Mouse (Mus musculus) kidney, postnatal 0 days (tissue): ENCODE measurements around the gene Wdr31. TPM values are rescaled to one million over a fixed set of nuclear protein-coding genes. Genes with fewer than 3 reads are reported as not detected.

Experiments used
- ATAC-seq: fragments of 200-750 bp; cut with Nextera tagmentation; replicated peaks from 2 replicates; pipeline ENCODE4 v1.8.0; 2017; ENCODE audit warnings: low read depth, moderate number of reproducible peaks, moderate TSS enrichment, moderate library complexity; ENCODE audit not compliant: low FRiP score
- DNase-seq: peaks from one replicate; pipeline ENCODE4 v3.0.0-alpha.2; 2016; ENCODE audit warnings: low spot score
- H3K27ac ChIP-seq: fragments of 300-500 bp; sonication (generic); 2 replicates; pipeline ENCODE4 v1.5.1; 2014; ENCODE audit warnings: mild to moderate bottlenecking
- H3K27me3 ChIP-seq: fragments of 300-500 bp; sonication (generic); 2 replicates; pipeline ENCODE4 v1.6.1; 2014; ENCODE audit warnings: low read length, mixed read lengths; ENCODE audit not compliant: insufficient read depth
- H3K36me3 ChIP-seq: fragments of 300-500 bp; sonication (generic); 2 replicates; pipeline ENCODE4 v1.6.1; 2014; ENCODE audit warnings: low read length, mixed read lengths; ENCODE audit not compliant: insufficient read depth
- H3K4me1 ChIP-seq: fragments of 300-500 bp; sonication (generic); replicated peaks from 2 replicates; pipeline ENCODE4 v1.6.1; 2014; ENCODE audit warnings: antibody characterized with exemption, low read length, mixed read lengths; ENCODE audit not compliant: insufficient read depth
- H3K4me2 ChIP-seq: fragments of 300-500 bp; sonication (generic); 2 replicates; pipeline ENCODE4 v1.6.1; 2014; ENCODE audit warnings: mild to moderate bottlenecking, low read length, moderate library complexity, mixed read lengths
- H3K4me3 ChIP-seq: fragments of 300-500 bp; sonication (generic); replicated peaks from 2 replicates; pipeline ENCODE4 v1.5.1; 2014; ENCODE audit warnings: low read depth, low read length
- H3K9ac ChIP-seq: fragments of 300-500 bp; sonication (generic); 2 replicates; pipeline ENCODE4 v1.6.1; 2014; ENCODE audit warnings: low read depth, low read length
- H3K9me3 ChIP-seq: fragments of 300-500 bp; sonication (generic); replicated peaks from 2 replicates; pipeline ENCODE4 v1.6.1; 2016; ENCODE audit warnings: low read length, inconsistent platforms, mixed read lengths
- CTCF ChIP-seq: IDR thresholded peaks from 2 replicates; pipeline ENCODE4 v1.5.1; 2016; ENCODE audit warnings: antibody characterized with exemption, low read depth, mild to moderate bottlenecking, moderate library complexity
- WGBS: fragments of 180-500 bp; shearing (Covaris S2); extraction: QIAGEN DNeasy Blood & Tissue Kit; methylation state at CpG from one replicate; pipeline ENCODE4 v1.1.7; 2014; 5-methylcytosine and 5-hydroxymethylcytosine counted together
- polyA plus RNA-seq: library from polyadenylated mRNA; unstranded; fragments of >200 nt; fragmentation: Nextera tagmentation; extraction: Ambion mirVana; gene quantifications from 2 replicates; pipeline ENCODE4 v1.2.1, GENCODE M21; 2015

Wdr31 gene
- polyA plus RNA-seq, 1 experiment from 2014 or later = 10.1 TPM

DNA sequence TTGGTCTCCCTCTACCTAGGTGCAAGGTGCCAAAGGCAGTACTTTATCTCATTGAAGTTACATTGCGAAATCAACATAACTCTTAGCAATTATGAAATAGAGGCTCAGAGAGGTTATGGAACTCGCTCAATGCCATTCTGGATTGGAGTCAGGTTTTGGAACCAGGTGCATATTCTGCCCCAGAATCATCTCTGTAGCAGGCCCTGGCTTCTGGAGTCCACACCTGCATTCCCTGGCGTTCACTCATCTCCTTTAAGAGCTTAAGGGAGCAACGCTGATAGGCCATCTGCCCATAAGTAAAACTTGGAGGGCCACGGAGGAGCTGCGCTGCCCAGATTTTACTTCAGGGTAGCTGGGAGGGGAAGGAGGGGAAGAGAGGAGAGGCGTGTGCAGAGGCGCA is 46.4 kb upstream of the Wdr31 start:
- Histone ChIP-seq H3K27ac (peak overlapping the region; percentile 90), H3K9ac (no peak overlapping the region), H3K36me3 (peaks cover 10% of the 10 kb centered on the region), H3K4me1 (peaks cover 38% of the 10 kb centered on the region), H3K27me3 (no peaks in the 10 kb centered on the region), H3K4me2 (no peak overlapping the region), H3K9me3 (no peaks in the 10 kb centered on the region), H3K4me3 (no peak overlapping the region)
- TF ChIP-seq CTCF = no peak
- ATAC-seq (no peak), DNase-seq (no peak)
- 86% methylated on average over 8 of the region's 8 CpGs for WGBS

DNA sequence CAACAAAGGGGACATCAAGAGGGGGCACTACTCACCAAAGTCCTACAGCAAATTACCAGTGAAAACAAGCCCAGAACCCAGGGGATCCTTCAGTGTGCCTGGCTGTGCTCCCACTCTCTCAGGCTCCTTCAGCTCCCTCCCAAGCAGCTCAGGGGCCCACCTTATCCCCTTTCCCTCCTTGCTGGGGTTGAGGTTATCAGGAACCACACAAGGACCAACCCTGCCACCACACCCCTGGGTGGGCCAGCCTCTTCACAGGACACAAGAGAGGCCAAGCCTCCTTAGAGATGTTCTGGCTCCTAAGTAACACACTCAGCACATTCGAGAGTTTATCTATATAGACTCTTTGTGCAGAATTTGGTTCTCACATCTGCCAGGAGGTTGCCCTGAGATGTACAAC is 45.9 kb upstream of the Wdr31 start:
- Histone ChIP-seq H3K36me3 (peaks cover 14% of the 10 kb centered on the region), H3K9ac (no peak overlapping the region), H3K4me1 (peaks cover 38% of the 10 kb centered on the region), H3K27me3 (no peaks in the 10 kb centered on the region), H3K4me2 (no peak overlapping the region), H3K9me3 (no peaks in the 10 kb centered on the region), H3K4me3 (no peak overlapping the region), H3K27ac (peak overlapping the region; percentile 81)
- DNase-seq (no peak), ATAC-seq (no peak)
- TF ChIP-seq CTCF = no peak
- WGBS = 85% methylated on average over 1 of the region's 1 CpGs

DNA sequence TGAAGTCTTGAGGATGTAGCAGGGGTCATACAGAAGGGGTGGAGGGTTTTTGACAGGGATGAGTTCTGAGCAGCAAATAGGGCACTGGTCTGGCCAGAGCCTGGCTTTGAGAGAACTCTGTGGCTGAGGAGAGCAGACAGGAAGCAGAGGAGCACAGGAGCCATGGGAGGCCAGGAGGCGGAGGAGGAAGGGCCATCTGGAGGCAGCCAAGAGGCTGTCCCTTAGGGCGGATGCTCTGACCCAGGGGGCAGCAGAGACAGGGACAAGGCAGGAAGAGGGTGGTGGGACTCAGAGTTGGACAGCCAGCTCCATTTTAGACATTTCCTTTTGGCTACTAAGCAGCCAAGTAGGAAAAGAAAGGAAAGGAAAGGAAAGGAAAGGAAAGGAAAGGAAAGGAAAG is 45.4 kb upstream of the Wdr31 start:
- peak overlapping the region; percentile 1; the same call in 1 of the 2 replicates for H3K9ac ChIP-seq
- H3K36me3 ChIP-seq = peaks cover 19% of the 10 kb centered on the region
- no peak overlapping the region for H3K4me3 ChIP-seq
- H3K9me3 ChIP-seq = no peaks in the 10 kb centered on the region
- 0 out of 2 replicates have a peak overlapping the region, but pooled peaks have one; percentile 7 for H3K4me2 ChIP-seq
- ATAC-seq (no peak), DNase-seq (peak; percentile 60)
- no peaks in the 10 kb centered on the region for H3K27me3 ChIP-seq
- TF ChIP-seq CTCF = peak; percentile 36
- H3K4me1 ChIP-seq = peaks cover 38% of the 10 kb centered on the region
- peak overlapping the region; percentile 81 for H3K27ac ChIP-seq
- 12% methylated on average over 2 of the region's 2 CpGs for WGBS

DNA sequence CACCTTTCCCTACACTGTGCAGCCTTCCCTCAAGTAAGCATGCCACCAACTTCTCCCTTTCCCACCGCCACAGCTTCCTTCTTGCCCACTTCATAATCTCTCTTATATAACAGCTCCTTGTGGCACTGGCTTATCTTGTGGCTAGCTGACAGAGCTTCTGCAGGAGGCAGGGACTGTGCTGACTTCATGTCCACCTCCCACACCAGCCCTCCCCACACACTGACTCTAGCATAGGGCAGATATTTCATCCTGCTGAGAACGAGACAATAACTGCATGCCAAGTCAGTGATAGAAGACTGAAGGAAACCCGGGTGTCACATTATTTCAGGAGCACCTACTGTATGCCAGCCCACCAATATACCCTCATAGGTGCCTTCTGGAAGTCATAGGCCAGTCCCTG is 44.8 kb upstream of the Wdr31 start:
- Histone ChIP-seq H3K36me3 (peaks cover 24% of the 10 kb centered on the region), H3K4me3 (no peak overlapping the region), H3K27me3 (no peaks in the 10 kb centered on the region), H3K4me2 (0 out of 2 replicates have a peak overlapping the region, but pooled peaks have one; percentile 7), H3K4me1 (peaks cover 38% of the 10 kb centered on the region), H3K27ac (peak overlapping the region; percentile 81), H3K9me3 (no peaks in the 10 kb centered on the region), H3K9ac (peak overlapping the region; percentile 1; the same call in 1 of the 2 replicates)
- no peak for ATAC-seq
- DNase-seq = no peak
- no peak for TF ChIP-seq CTCF
- 60% methylated on average over 3 of the region's 3 CpGs for WGBS

DNA sequence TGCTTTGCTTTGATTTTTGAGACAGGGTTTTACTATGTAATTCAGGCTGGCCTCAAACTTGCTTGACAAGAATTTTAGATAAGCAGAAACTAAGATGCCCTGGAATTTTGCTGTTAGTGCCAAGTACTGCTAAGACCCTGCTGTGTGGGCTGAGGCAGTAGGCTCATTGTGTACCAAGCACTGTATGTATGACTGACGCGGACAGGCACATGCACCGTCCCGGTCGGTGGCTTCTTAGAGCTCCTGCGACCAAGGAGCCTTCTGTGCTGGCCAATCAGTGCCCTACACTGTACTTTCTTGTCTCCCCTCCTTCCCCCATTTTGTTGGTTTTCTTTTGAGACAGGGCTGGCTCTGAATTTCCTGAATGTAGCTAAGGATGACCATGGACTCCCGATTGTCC is 44.3 kb upstream of the Wdr31 start:
- no peaks in the 10 kb centered on the region for H3K9me3 ChIP-seq
- peaks cover 38% of the 10 kb centered on the region for H3K4me1 ChIP-seq
- H3K36me3 ChIP-seq = peaks cover 27% of the 10 kb centered on the region
- DNase-seq = no peak
- H3K4me3 ChIP-seq = no peak overlapping the region
- WGBS = 83% methylated on average over 7 of the region's 7 CpGs
- H3K27ac ChIP-seq = peak overlapping the region; percentile 81
- no peaks in the 10 kb centered on the region for H3K27me3 ChIP-seq
- no peak for TF ChIP-seq CTCF
- no peak overlapping the region for H3K9ac ChIP-seq
- H3K4me2 ChIP-seq = no peak overlapping the region
- ATAC-seq = no peak

DNA sequence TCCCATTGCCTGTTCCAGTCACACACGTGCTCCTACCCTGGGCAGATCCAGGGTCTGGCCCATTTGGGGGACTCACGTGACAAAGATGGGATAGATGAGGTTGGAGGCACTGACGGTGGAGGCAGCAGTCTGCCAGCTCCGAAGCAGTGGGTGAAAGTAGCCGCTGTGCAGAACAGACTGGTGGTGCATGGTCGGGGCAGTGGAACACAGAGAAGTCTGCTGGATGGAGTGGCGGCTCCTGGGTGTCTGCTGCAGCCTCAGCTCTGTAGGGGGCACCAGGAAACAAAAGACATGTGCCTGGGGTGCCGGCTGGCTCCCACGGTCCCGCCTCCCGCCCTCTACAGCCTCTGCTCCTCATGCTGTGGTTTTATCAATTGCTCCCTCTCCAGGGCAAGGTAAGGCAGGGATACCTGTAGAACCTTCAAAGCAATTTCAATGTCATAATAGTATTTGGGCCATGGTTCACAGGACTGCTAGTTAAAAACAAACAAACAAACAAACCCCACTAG is 43.4 kb upstream of the Wdr31 start:
- H3K9me3 ChIP-seq = no peaks in the 10 kb centered on the region
- 60% methylated on average over 11 of the region's 11 CpGs for WGBS
- H3K36me3 ChIP-seq = peaks cover 36% of the 10 kb centered on the region
- ATAC-seq (no peak), DNase-seq (no peak)
- no peak; the same call in 1 of the 2 replicates for TF ChIP-seq CTCF
- no peak overlapping the region for H3K4me2 ChIP-seq
- H3K9ac ChIP-seq = no peak overlapping the region
- H3K27me3 ChIP-seq = no peaks in the 10 kb centered on the region
- peaks cover 37% of the 10 kb centered on the region for H3K4me1 ChIP-seq
- no peak overlapping the region for H3K4me3 ChIP-seq
- no peak overlapping the region for H3K27ac ChIP-seq

DNA sequence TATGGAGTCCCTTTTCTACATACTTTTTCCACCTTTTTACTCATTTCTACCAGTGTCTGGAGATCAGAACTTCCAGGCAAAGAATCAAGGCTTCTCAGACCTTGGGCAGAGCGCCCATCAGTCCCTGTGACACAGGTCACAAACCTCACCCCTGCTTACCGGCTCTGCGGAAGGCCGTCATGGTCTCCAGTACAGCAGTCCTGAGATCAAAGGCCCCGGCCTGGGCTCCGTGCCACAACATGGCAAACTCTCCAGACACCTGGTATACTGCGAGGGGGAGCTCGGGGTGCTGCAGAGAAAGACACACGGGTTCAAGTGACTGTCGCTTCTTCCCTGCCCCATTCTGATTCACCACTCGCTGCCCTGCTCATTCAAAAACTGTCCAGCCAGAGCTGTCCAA is 39.2 kb upstream of the Wdr31 start:
- H3K27ac ChIP-seq = no peak overlapping the region

More for the DNA sequence above, 39.2 kb upstream of the Wdr31 start:
- Histone ChIP-seq H3K4me2 (no peak overlapping the region), H3K36me3 (peaks cover 40% of the 10 kb centered on the region), H3K27me3 (no peaks in the 10 kb centered on the region), H3K4me3 (no peak overlapping the region), H3K9me3 (no peaks in the 10 kb centered on the region), H3K9ac (no peak overlapping the region), H3K4me1 (no peaks in the 10 kb centered on the region; the same call in 1 of the 2 replicates)
- DNase-seq (no peak), ATAC-seq (no peak)
- 77% methylated on average over 11 of the region's 11 CpGs for WGBS
- TF ChIP-seq CTCF = no peak
